Mouse (Mus musculus) limb, embryonic 12.5 days (tissue): ENCODE measurements at regions not wholly inside any gene's neighbourhood (a gene's known extent, or its start where the extent isn't known, plus 50 kb on each side); places are given as distances from the start of the nearest gene placed in this dataset.

Source experiments
- ATAC-seq: fragments of 200-750 bp; cut with Nextera tagmentation; 2 replicates; pipeline ENCODE4 v1.8.0; 2017; ENCODE audit warnings: low read depth, moderate TSS enrichment; ENCODE audit not compliant: insufficient number of reproducible peaks, insufficient read depth, low FRiP score, low TSS enrichment
- H3K27ac ChIP-seq: fragments of 300-500 bp; sonication (generic); 2 replicates; pipeline ENCODE4 v1.5.1; 2016; ENCODE audit warnings: mild to moderate bottlenecking, moderate library complexity
- H3K27me3 ChIP-seq: fragments of 300-500 bp; sonication (generic); 2 replicates; pipeline ENCODE4 v1.6.1; 2016; ENCODE audit warnings: mild to moderate bottlenecking, moderate library complexity
- H3K36me3 ChIP-seq: fragments of 300-500 bp; sonication (generic); 2 replicates; pipeline ENCODE4 v1.6.1; 2016; ENCODE audit warnings: mild to moderate bottlenecking, moderate library complexity
- H3K4me1 ChIP-seq: fragments of 300-500 bp; sonication (generic); replicated peaks from 2 replicates; pipeline ENCODE4 v1.6.1; 2016
- H3K4me2 ChIP-seq: fragments of 300-500 bp; sonication (generic); 2 replicates; pipeline ENCODE4 v1.6.1; 2016; ENCODE audit warnings: mild to moderate bottlenecking, moderate library complexity
- H3K4me3 ChIP-seq: fragments of 300-500 bp; sonication (generic); replicated peaks from 2 replicates; pipeline ENCODE4 v1.5.1; 2016; ENCODE audit warnings: mild to moderate bottlenecking
- H3K9ac ChIP-seq: fragments of 300-500 bp; sonication (generic); replicated peaks from 2 replicates; pipeline ENCODE4 v1.6.1; 2016; ENCODE audit warnings: mild to moderate bottlenecking, moderate library complexity
- H3K9me3 ChIP-seq: fragments of 300-500 bp; sonication (generic); 2 replicates; pipeline ENCODE4 v1.6.1; 2016; ENCODE audit warnings: mild to moderate bottlenecking, moderate library complexity
- WGBS: fragments of 180-500 bp; shearing (Covaris S2); methylation state at CpG from one replicate; pipeline ENCODE4 v1.1.7; 2016; 5-methylcytosine and 5-hydroxymethylcytosine counted together

GRCm38 (mm10) chr3:128608694-128609093 is 591.0 kb upstream of the Pitx2 start:
- H3K9me3 ChIP-seq, result no peaks in the 10 kb centered on the region
- H3K4me2 ChIP-seq, result no peak overlapping the region
- peaks cover 8% of the 10 kb centered on the region for H3K4me1 ChIP-seq
- H3K36me3 ChIP-seq, result no peaks in the 10 kb centered on the region
- H3K4me3 ChIP-seq, result no peak overlapping the region
- WGBS, result 81% methylated on average over 3 of the region's 3 CpGs
- no peak for ATAC-seq
- H3K9ac ChIP-seq, result no peak overlapping the region
- H3K27ac ChIP-seq, result no peak overlapping the region
- peaks cover 3% of the 10 kb centered on the region for H3K27me3 ChIP-seq

- no peaks in the 10 kb centered on the region for H3K9me3 ChIP-seq
- no peak for ATAC-seq
Observed at GRCm38 (mm10) chr3:128575339-128576129, 624.1 kb upstream of the Pitx2 start.

DNA sequence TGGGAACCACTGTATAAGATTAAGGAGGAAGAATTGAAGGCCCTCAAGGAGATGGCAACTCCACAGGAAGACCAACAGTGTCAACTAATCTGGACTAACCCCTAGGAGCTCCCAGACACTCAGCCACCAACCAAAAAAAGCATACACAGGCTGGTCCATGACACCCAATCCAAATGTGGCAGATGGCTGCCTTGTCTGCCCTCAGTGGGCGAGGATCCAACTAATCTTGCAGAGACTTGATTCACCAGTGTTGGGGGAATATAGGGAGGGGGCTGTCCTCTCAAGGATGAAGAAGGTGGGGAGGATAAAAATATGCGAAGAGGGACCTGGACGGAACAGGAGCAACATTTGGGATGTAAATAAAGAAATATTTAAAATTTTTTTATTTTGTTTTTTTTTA is 629.1 kb upstream of the Pitx2 start:
- Histone ChIP-seq H3K9ac (no peak overlapping the region), H3K4me3 (no peak overlapping the region), H3K9me3 (no peaks in the 10 kb centered on the region), H3K27me3 (no peaks in the 10 kb centered on the region), H3K4me1 (no peaks in the 10 kb centered on the region), H3K36me3 (no peaks in the 10 kb centered on the region), H3K4me2 (no peak overlapping the region), H3K27ac (no peak overlapping the region)
- 93% methylated on average over 3 of the region's 3 CpGs for WGBS
- no peak for ATAC-seq

More at GRCm38 (mm10) chr3:128575339-128576129, 624.1 kb upstream of the Pitx2 start:
- no peaks in the 10 kb centered on the region for H3K27me3 ChIP-seq
- WGBS, result 70% methylated on average over 2 of the region's 2 CpGs
- no peaks in the 10 kb centered on the region for H3K36me3 ChIP-seq
- no peak overlapping the region for H3K4me3 ChIP-seq
- no peak overlapping the region for H3K4me2 ChIP-seq
- no peaks in the 10 kb centered on the region for H3K4me1 ChIP-seq
- H3K9ac ChIP-seq, result no peak overlapping the region
- no peak overlapping the region for H3K27ac ChIP-seq

GRCm38 (mm10) chr3:128565386-128565785 is 634.3 kb upstream of the Pitx2 start:
- Histone ChIP-seq H3K36me3 (no peaks in the 10 kb centered on the region), H3K9ac (no peak overlapping the region), H3K4me2 (no peak overlapping the region), H3K4me3 (no peak overlapping the region), H3K27me3 (no peaks in the 10 kb centered on the region), H3K4me1 (no peaks in the 10 kb centered on the region), H3K27ac (no peak overlapping the region), H3K9me3 (no peaks in the 10 kb centered on the region)
- no peak for ATAC-seq
- WGBS, result 76% methylated on average over 8 of the region's 8 CpGs

DNA sequence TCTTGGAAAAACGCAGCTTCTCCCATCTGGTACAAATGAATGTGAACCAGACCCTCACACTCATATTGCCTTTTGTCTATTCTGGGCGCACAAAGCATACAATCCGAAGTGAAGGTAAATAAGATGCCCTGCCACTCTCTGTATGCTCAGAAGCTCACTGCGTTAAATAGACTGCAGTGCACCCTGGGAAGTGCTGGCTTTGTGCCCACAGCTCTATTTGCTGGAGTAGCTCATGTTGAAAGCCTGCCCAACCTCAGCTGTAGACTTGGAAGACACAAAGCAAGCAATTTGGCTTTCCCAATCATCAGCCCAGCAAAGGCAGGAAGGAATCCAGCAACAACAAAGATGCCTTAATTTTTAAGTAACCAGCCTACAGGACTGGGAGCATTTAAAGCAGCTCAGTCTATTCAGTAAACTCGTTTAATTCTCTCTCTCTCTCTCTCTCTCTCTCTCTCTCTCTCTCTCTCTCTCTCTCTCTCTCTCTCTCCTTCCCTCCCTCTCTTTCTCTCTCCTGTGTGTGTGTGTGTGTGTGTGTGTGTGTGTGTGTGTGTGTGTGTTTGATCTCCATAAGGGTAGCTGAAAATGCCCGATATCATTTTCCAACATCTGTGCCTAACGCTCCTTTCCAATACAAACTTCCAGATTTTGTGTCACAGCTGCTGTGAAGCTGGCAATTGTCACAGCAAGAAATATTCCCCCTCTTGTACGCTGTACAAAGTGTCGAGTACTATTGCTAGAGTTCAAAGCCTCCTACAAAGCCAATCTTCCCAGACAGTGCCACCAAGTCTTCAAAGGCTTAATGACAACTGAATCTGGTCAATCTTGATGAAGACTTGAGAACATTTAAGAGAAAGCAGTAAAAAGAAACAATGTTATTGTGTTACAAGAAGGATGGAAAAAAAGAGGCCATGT is 650.5 kb upstream of the Fam241a start:
- Histone ChIP-seq H3K9me3 (no peaks in the 10 kb centered on the region), H3K27me3 (no peaks in the 10 kb centered on the region), H3K4me3 (no peak overlapping the region), H3K36me3 (no peaks in the 10 kb centered on the region), H3K9ac (no peak overlapping the region), H3K4me2 (no peak overlapping the region), H3K4me1 (no peaks in the 10 kb centered on the region; the same call in 1 of the 2 replicates), H3K27ac (no peak overlapping the region)
- 62% methylated on average over 9 of the region's 9 CpGs for WGBS
- ATAC-seq, result no peak

GRCm38 (mm10) chr3:128525427-128525826 is 629.3 kb upstream of the Fam241a start:
- no peak overlapping the region for H3K9ac ChIP-seq
- H3K9me3 ChIP-seq, result peaks cover 4% of the 10 kb centered on the region; the same call in 1 of the 2 replicates
- H3K4me3 ChIP-seq, result no peak overlapping the region
- H3K27me3 ChIP-seq, result 0 out of 2 replicates have a peak, but pooled peaks cover 3% of the 10 kb centered on the region
- H3K36me3 ChIP-seq, result no peaks in the 10 kb centered on the region
- ATAC-seq, result no peak
- H3K27ac ChIP-seq, result no peak overlapping the region
- no peak overlapping the region for H3K4me2 ChIP-seq
- H3K4me1 ChIP-seq, result no peaks in the 10 kb centered on the region
- 90% methylated on average over 4 of the region's 4 CpGs for WGBS

- no peak overlapping the region for H3K4me2 ChIP-seq
- no peaks in the 10 kb centered on the region for H3K36me3 ChIP-seq
- ATAC-seq, result no peak; the same call in 1 of the 2 replicates
- 56% methylated on average over 7 of the region's 7 CpGs for WGBS
- H3K27me3 ChIP-seq, result no peaks in the 10 kb centered on the region; the same call in 1 of the 2 replicates
- H3K27ac ChIP-seq, result no peak overlapping the region
- no peak overlapping the region for H3K9ac ChIP-seq
- H3K4me3 ChIP-seq, result no peak overlapping the region
- H3K9me3 ChIP-seq, result peaks cover 4% of the 10 kb centered on the region; the same call in 1 of the 2 replicates
- no peaks in the 10 kb centered on the region for H3K4me1 ChIP-seq
Observed at GRCm38 (mm10) chr3:128520671-128521103, 624.6 kb upstream of the Fam241a start.

DNA sequence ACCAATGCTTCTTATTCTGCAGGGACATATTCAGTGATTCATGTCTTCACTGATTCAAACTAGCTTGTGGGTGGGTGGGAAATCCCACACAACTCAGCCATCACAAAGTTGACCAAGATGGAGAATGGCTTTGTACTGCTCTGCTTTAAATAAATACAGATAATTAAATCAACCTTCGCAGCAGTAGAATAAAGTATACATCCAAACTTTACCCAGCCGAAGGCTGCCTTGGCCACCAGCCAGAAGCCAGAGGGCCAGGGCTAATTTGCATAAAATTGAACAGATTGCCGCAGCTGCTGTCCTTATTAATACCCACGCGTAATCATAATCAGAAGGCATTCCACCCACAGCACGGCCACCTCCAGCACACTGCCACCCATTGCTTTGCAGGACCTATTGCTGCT is 623.8 kb upstream of the Fam241a start:
- 58% methylated on average over 6 of the region's 6 CpGs for WGBS
- H3K4me1 ChIP-seq, result no peaks in the 10 kb centered on the region
- no peaks in the 10 kb centered on the region for H3K36me3 ChIP-seq
- peaks cover under 1% of the 10 kb centered on the region for H3K27me3 ChIP-seq
- H3K4me3 ChIP-seq, result no peak overlapping the region
- no peak overlapping the region for H3K27ac ChIP-seq
- H3K9ac ChIP-seq, result no peak overlapping the region
- no peak for ATAC-seq
- no peak overlapping the region for H3K4me2 ChIP-seq
- peaks cover 4% of the 10 kb centered on the region; the same call in 1 of the 2 replicates for H3K9me3 ChIP-seq

GRCm38 (mm10) chr3:128518806-128519205 is 622.7 kb upstream of the Fam241a start:
- H3K4me3 ChIP-seq, result no peak overlapping the region
- no peak for ATAC-seq
- peaks cover 4% of the 10 kb centered on the region; the same call in 1 of the 2 replicates for H3K9me3 ChIP-seq
- 80% methylated on average over 4 of the region's 4 CpGs for WGBS
- H3K27me3 ChIP-seq, result peaks cover 6% of the 10 kb centered on the region
- H3K4me2 ChIP-seq, result no peak overlapping the region
- H3K36me3 ChIP-seq, result no peaks in the 10 kb centered on the region
- H3K9ac ChIP-seq, result no peak overlapping the region
- no peak overlapping the region for H3K27ac ChIP-seq
- no peaks in the 10 kb centered on the region for H3K4me1 ChIP-seq

- H3K4me1 ChIP-seq, result no peaks in the 10 kb centered on the region
- H3K9ac ChIP-seq, result no peak overlapping the region
- 0 out of 2 replicates have a peak, but pooled peaks cover 4% of the 10 kb centered on the region for H3K27me3 ChIP-seq
- H3K4me3 ChIP-seq, result no peak overlapping the region
- H3K4me2 ChIP-seq, result no peak overlapping the region
- H3K27ac ChIP-seq, result no peak overlapping the region
- WGBS, result 53% methylated on average over 3 of the region's 3 CpGs
- H3K9me3 ChIP-seq, result no peaks in the 10 kb centered on the region
- no peaks in the 10 kb centered on the region for H3K36me3 ChIP-seq
- ATAC-seq, result no peak
Observed at GRCm38 (mm10) chr3:128471111-128471510, 575.0 kb upstream of the Fam241a start.

GRCm38 (mm10) chr3:128429706-128430105 is 533.6 kb upstream of the Fam241a start:
- Histone ChIP-seq H3K27ac (no peak overlapping the region), H3K36me3 (no peaks in the 10 kb centered on the region), H3K4me2 (no peak overlapping the region), H3K27me3 (no peaks in the 10 kb centered on the region), H3K4me3 (no peak overlapping the region), H3K9me3 (no peaks in the 10 kb centered on the region), H3K9ac (no peak overlapping the region), H3K4me1 (no peaks in the 10 kb centered on the region)
- ATAC-seq, result no peak
